Mouse (Mus musculus) embryonic facial prominence, embryonic 14.5 days (tissue): ENCODE measurements around the gene Kifc1. TPM values are rescaled to one million over a fixed set of nuclear protein-coding genes. Genes with fewer than 3 reads are reported as not detected.
A peak's percentile ranks its signal among the peaks of the same experiment; 100 is the strongest.
"Not testable (repeated sequence)": the region's sequence is repeated elsewhere in the genome, so short reads cannot be mapped to it uniquely, and the experiment has no call there.

ENCODE experiments used
- ATAC-seq: fragments of 200-750 bp; cut with Nextera tagmentation; 2 replicates; pipeline ENCODE4 v1.8.0; 2017; ENCODE audit warnings: low read depth, moderate number of reproducible peaks, moderate TSS enrichment
- DNase-seq: peaks from one replicate; pipeline ENCODE4 v3.0.0-alpha.2; 2015; ENCODE audit warnings: low spot score
- H3K27ac ChIP-seq: fragments of 300-500 bp; sonication (generic); replicated peaks from 2 replicates; pipeline ENCODE4 v1.5.1; 2014; ENCODE audit warnings: low read depth, mild to moderate bottlenecking, low read length, moderate library complexity
- H3K27me3 ChIP-seq: fragments of 300-500 bp; sonication (generic); replicated peaks from 2 replicates; pipeline ENCODE4 v1.6.1; 2014; ENCODE audit warnings: low read length; ENCODE audit not compliant: control insufficient read depth, insufficient read depth
- H3K36me3 ChIP-seq: fragments of 300-500 bp; sonication (generic); 2 replicates; pipeline ENCODE4 v1.6.1; 2014; ENCODE audit warnings: low read length, mixed read lengths; ENCODE audit not compliant: control insufficient read depth, insufficient read depth
- H3K4me1 ChIP-seq: fragments of 300-500 bp; sonication (generic); 2 replicates; pipeline ENCODE4 v1.6.1; 2014; ENCODE audit warnings: antibody characterized with exemption, low read length; ENCODE audit not compliant: control insufficient read depth, insufficient read depth
- H3K4me2 ChIP-seq: fragments of 300-500 bp; sonication (generic); 2 replicates; pipeline ENCODE4 v1.6.1; 2014; ENCODE audit warnings: low read depth, mild to moderate bottlenecking, low read length, moderate library complexity, mixed read lengths
- H3K4me3 ChIP-seq: fragments of 300-500 bp; sonication (generic); 2 replicates; pipeline ENCODE4 v1.5.1; 2014; ENCODE audit warnings: low read depth, mild to moderate bottlenecking, low read length
- H3K9ac ChIP-seq: fragments of 300-500 bp; sonication (generic); 2 replicates; pipeline ENCODE4 v1.6.1; 2014; ENCODE audit warnings: low read depth, mild to moderate bottlenecking, low read length, moderate library complexity, mixed read lengths
- H3K9me3 ChIP-seq: fragments of 300-500 bp; sonication (generic); 2 replicates; pipeline ENCODE4 v1.6.1; 2016; ENCODE audit warnings: low read length; ENCODE audit not compliant: control insufficient read depth
- WGBS: fragments of 180-500 bp; shearing (Covaris S2); extraction: QIAGEN DNeasy Blood & Tissue Kit; methylation state at CpG from one replicate; pipeline ENCODE4 v1.1.7; 2014; 5-methylcytosine and 5-hydroxymethylcytosine counted together
- polyA plus RNA-seq: library from polyadenylated mRNA; unstranded; fragments of >200 nt; fragmentation: Nextera tagmentation; extraction: Ambion mirVana; gene quantifications from 2 replicates; pipeline ENCODE4 v1.2.1, GENCODE M21; 2014

The Kifc1 gene
- polyA plus RNA-seq, 1 experiment from 2014 or later, result 5.9 TPM

- not testable (repeated sequence) for H3K4me3 ChIP-seq, H3K4me2 ChIP-seq, H3K36me3 ChIP-seq, H3K27me3 ChIP-seq, H3K9me3 ChIP-seq, H3K27ac ChIP-seq, DNase-seq, H3K4me1 ChIP-seq, ATAC-seq, H3K9ac ChIP-seq
- 73% methylated on average over 2 of the region's 2 CpGs for WGBS
Measured at GRCm38 (mm10) chr17:33887802-33888201, 2.7 kb downstream of the Kifc1 start.

- not testable (repeated sequence) for H3K9me3 ChIP-seq, H3K4me3 ChIP-seq, DNase-seq, H3K27ac ChIP-seq, H3K4me1 ChIP-seq, H3K4me2 ChIP-seq, ATAC-seq, H3K27me3 ChIP-seq, H3K9ac ChIP-seq
- 100% methylated on average over 5 of the region's 11 CpGs for WGBS
- H3K36me3 ChIP-seq, result peaks cover 22% of the 10 kb centered on the region; the same call in 1 of the 2 replicates
Measured at GRCm38 (mm10) chr17:33884320-33884719, 6.1 kb downstream of the Kifc1 start.

GRCm38 (mm10) chr17:33875797-33876196 lies 14.7 kb downstream of the Kifc1 start:
- not testable (repeated sequence) for H3K27me3 ChIP-seq, H3K27ac ChIP-seq, ATAC-seq, DNase-seq, H3K9me3 ChIP-seq, H3K9ac ChIP-seq, H3K4me1 ChIP-seq, H3K4me3 ChIP-seq, H3K4me2 ChIP-seq
- H3K36me3 ChIP-seq, result peaks cover 16% of the 10 kb centered on the region
- WGBS, result 88% methylated on average over 5 of the region's 5 CpGs

GRCm38 (mm10) chr17:33874411-33874810 lies 16.1 kb downstream of the Kifc1 start:
- no peaks in the 10 kb centered on the region for H3K4me1 ChIP-seq
- H3K27me3 ChIP-seq, result no peaks in the 10 kb centered on the region
- H3K36me3 ChIP-seq, result peaks cover 16% of the 10 kb centered on the region
- H3K9ac ChIP-seq, result no peak overlapping the region
- no peak overlapping the region for H3K4me3 ChIP-seq
- 91% methylated on average over 7 of the region's 11 CpGs for WGBS
- ATAC-seq, result no peak
- H3K9me3 ChIP-seq, result no peaks in the 10 kb centered on the region
- H3K4me2 ChIP-seq, result no peak overlapping the region
- no peak for DNase-seq
- H3K27ac ChIP-seq, result no peak overlapping the region

GRCm38 (mm10) chr17:33873537-33873936 lies 16.9 kb downstream of the Kifc1 start, which contains the start of gene Gm7029:
Gene Gm7029 (plus strand): TSS chr17:33873837.
- not testable (repeated sequence) for H3K4me2 ChIP-seq, H3K27me3 ChIP-seq, ATAC-seq, H3K9me3 ChIP-seq, H3K4me1 ChIP-seq, DNase-seq, H3K9ac ChIP-seq, H3K4me3 ChIP-seq, H3K27ac ChIP-seq
- H3K36me3 ChIP-seq, result peaks cover 11% of the 10 kb centered on the region
- WGBS, result no CpG with 5 or more reads among the region's 12 CpGs

- no peaks in the 10 kb centered on the region for H3K27me3 ChIP-seq
- no peak overlapping the region for H3K27ac ChIP-seq
- peak; percentile 9 for DNase-seq
- no peak overlapping the region for H3K4me2 ChIP-seq
- 38% methylated on average over 9 of the region's 9 CpGs for WGBS
- ATAC-seq, result no peak
- H3K9ac ChIP-seq, result no peak overlapping the region
- H3K9me3 ChIP-seq, result no peaks in the 10 kb centered on the region
- H3K4me1 ChIP-seq, result no peaks in the 10 kb centered on the region
- H3K36me3 ChIP-seq, result no peaks in the 10 kb centered on the region
- no peak overlapping the region for H3K4me3 ChIP-seq
Measured at GRCm38 (mm10) chr17:33865330-33866030, 25.0 kb downstream of the Kifc1 start.

GRCm38 (mm10) chr17:33857816-33858215 lies 32.6 kb downstream of the Kifc1 start:
- no peaks in the 10 kb centered on the region for H3K27me3 ChIP-seq
- H3K9ac ChIP-seq, result no peak overlapping the region
- H3K9me3 ChIP-seq, result no peaks in the 10 kb centered on the region
- H3K36me3 ChIP-seq, result no peaks in the 10 kb centered on the region
- H3K4me1 ChIP-seq, result no peaks in the 10 kb centered on the region
- no peak for DNase-seq
- 81% methylated on average over 4 of the region's 4 CpGs for WGBS
- no peak for ATAC-seq
- H3K27ac ChIP-seq, result no peak overlapping the region
- no peak overlapping the region for H3K4me2 ChIP-seq
- no peak overlapping the region for H3K4me3 ChIP-seq

- Histone ChIP-seq H3K9me3 (no peaks in the 10 kb centered on the region), H3K9ac (no peak overlapping the region), H3K27ac (no peak overlapping the region), H3K4me1 (no peaks in the 10 kb centered on the region), H3K4me3 (no peak overlapping the region), H3K36me3 (peaks cover 15% of the 10 kb centered on the region), H3K27me3 (no peaks in the 10 kb centered on the region), H3K4me2 (no peak overlapping the region)
- DNase-seq (no peak), ATAC-seq (no peak)
- WGBS, result 61% methylated on average over 1 of the region's 1 CpGs
Measured at GRCm38 (mm10) chr17:33851331-33851730, 39.1 kb downstream of the Kifc1 start.

GRCm38 (mm10) chr17:33848139-33848538 lies 42.3 kb downstream of the Kifc1 start:
- Histone ChIP-seq H3K9ac (no peak overlapping the region), H3K4me2 (no peak overlapping the region), H3K27ac (no peak overlapping the region), H3K36me3 (peaks cover 15% of the 10 kb centered on the region), H3K9me3 (no peaks in the 10 kb centered on the region), H3K27me3 (no peaks in the 10 kb centered on the region), H3K4me3 (no peak overlapping the region), H3K4me1 (no peaks in the 10 kb centered on the region; the same call in 1 of the 2 replicates)
- 75% methylated on average over 8 of the region's 8 CpGs for WGBS
- no peak for ATAC-seq
- no peak for DNase-seq
